Mouse (Mus musculus): Measurements from ENCODE around the gene Unc5a. TPM values are rescaled to one million over a fixed set of nuclear protein-coding genes. Genes with fewer than 3 reads are reported as not detected.
A peak's percentile ranks its signal among the peaks of the same experiment; 100 is the strongest.

Unc5a gene
- polyA plus RNA-seq, 1 experiment from 2014 or later: 15.3 TPM

DNA sequence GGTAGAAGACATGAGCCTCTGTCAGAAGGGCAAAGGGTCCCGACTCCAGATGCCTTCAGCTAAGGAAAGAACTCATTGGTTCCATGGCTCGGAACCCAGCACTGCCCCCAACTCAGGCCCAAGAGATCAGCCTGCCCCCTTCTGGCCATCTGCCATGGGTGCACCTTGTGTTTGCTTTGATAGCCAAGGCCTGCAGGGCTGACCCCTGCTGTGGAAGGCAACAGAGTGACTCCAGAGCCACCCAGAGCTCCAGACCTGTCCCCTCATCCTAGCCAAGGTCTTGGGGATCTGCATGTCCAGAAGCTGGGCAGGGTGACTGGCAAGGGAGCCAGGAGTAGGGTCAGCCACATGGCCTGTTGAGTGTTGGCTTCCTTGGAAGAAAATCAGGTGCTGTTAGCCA is 34.4 kb downstream of the Unc5a start:
- Histone ChIP-seq H3K9ac (no peak overlapping the region), H3K4me3 (replicated peaks; ENCODE audit: low read length) (no peak overlapping the region), H3K4me2 (replicated peaks) (no peak overlapping the region), H3K4me1 (replicated peaks; ENCODE audit: control insufficient read depth, insufficient read depth, low read length) (peaks cover 40% of the 10 kb centered on the region), H3K27me3 (ENCODE audit: control insufficient read depth, insufficient read depth, low read length) (peaks cover 12% of the 10 kb centered on the region; the same call in 1 of the 2 replicates), H3K36me3 (replicated peaks; ENCODE audit: control insufficient read depth, insufficient read depth) (no peaks in the 10 kb centered on the region), H3K27ac (no peak overlapping the region), H3K9me3 (ENCODE audit: control insufficient read depth, low read length) (no peaks in the 10 kb centered on the region)
- WGBS: 78% methylated on average over 2 of the region's 2 CpGs
- DNase-seq (ENCODE audit: low spot score) (no peak), ATAC-seq (ENCODE audit: low FRiP score) (no peak)

DNA sequence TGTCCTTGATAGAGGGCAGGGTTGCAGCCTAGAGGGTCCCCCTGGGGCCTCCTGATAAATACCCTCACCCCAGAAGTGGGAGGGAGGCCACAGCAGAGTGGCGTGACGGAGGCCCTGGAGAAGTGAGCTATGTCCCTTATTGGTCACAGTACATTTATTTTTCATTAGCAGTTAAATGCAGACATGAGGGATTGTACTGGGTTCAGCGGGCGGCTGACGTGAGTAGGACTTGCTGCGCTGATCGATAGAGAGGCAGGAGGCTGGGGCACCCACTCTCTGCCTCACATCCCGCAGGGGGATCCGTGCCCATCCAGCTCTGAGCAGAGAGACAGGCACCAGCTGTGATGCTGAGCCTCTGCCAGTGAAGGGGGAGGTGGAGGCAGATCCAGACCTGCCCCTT is 38.2 kb downstream of the Unc5a start:
- H3K27me3 ChIP-seq (ENCODE audit: control insufficient read depth, insufficient read depth, low read length): peaks cover 6% of the 10 kb centered on the region; the same call in 1 of the 2 replicates
- 31% methylated on average over 9 of the region's 9 CpGs for WGBS
- peaks cover 7% of the 10 kb centered on the region; the same call in 1 of the 2 replicates for H3K36me3 ChIP-seq (replicated peaks; ENCODE audit: control insufficient read depth, insufficient read depth)
- H3K9me3 ChIP-seq (ENCODE audit: control insufficient read depth, low read length): no peaks in the 10 kb centered on the region
- no peak overlapping the region for H3K27ac ChIP-seq
- ATAC-seq (ENCODE audit: low FRiP score): peak; percentile 49; the same call in 1 of the 2 replicates
- peak overlapping the region; percentile 24; the same call in 1 of the 2 replicates for H3K9ac ChIP-seq
- H3K4me1 ChIP-seq (replicated peaks; ENCODE audit: control insufficient read depth, insufficient read depth, low read length): peaks cover 20% of the 10 kb centered on the region
- H3K4me2 ChIP-seq (replicated peaks): no peak overlapping the region
- no peak for DNase-seq (ENCODE audit: low spot score)
- no peak overlapping the region for H3K4me3 ChIP-seq (replicated peaks; ENCODE audit: low read length)

DNA sequence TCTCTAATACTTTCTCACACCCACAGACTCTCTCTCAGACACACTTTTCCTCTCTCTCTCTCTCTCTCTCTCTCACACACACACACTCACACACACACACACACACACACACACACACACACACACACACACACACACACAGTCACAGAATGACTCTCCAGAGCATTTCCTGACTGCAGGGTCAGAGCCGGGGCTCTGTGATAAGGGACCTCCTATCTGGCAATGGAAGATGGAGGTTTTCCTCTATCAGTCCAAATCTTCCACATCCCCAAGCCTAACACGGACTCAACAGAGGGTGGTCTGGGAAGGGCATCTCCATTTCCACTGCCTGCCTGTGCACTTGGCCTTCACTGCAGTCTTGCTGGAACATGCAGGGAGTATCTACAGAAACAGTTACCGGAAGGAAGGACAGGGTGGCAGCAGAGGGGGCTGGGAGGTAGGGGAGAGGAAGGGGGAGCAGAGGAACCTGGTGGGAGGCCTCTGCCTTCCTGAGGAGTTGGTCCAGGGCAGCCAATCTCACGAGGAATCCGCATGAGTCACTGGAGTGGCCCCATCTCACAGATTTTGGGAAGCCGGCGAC is 39.1 kb downstream of the Unc5a start:
- no peak overlapping the region for H3K4me3 ChIP-seq (replicated peaks; ENCODE audit: low read length)
- peaks cover 7% of the 10 kb centered on the region; the same call in 1 of the 2 replicates for H3K36me3 ChIP-seq (replicated peaks; ENCODE audit: control insufficient read depth, insufficient read depth)
- H3K9me3 ChIP-seq (ENCODE audit: control insufficient read depth, low read length): no peaks in the 10 kb centered on the region
- peaks cover 20% of the 10 kb centered on the region for H3K4me1 ChIP-seq (replicated peaks; ENCODE audit: control insufficient read depth, insufficient read depth, low read length)
- DNase-seq (ENCODE audit: low spot score) (no peak), ATAC-seq (ENCODE audit: low FRiP score) (no peak)
- H3K4me2 ChIP-seq (replicated peaks): no peak overlapping the region
- H3K27me3 ChIP-seq (ENCODE audit: control insufficient read depth, insufficient read depth, low read length): 0 out of 2 replicates have a peak, but pooled peaks cover 5% of the 10 kb centered on the region
- no peak overlapping the region for H3K9ac ChIP-seq
- WGBS: 52% methylated on average over 7 of the region's 7 CpGs
- H3K27ac ChIP-seq: no peak overlapping the region

DNA sequence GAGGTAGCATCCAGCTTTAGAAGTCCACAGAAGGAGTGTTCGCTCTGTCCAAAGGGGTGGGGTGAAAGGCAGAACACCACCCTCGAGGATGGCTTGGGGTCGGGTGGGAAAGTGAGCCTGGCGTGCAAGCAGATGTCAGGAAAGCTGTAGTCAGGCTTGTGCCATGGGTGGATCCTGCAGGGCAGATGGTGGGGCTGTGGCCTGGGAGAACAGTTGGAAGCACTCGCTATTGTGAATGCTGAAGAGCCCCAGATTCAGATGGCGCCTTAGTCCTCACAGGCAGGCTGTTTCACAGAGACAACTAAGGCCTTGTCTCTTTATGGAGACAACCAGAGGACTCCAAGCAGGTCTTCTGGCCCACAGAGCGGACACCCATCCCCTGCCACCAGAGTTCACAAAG is 43.0 kb downstream of the Unc5a start:
- ATAC-seq (ENCODE audit: low FRiP score) (no peak), DNase-seq (ENCODE audit: low spot score) (no peak)
- Histone ChIP-seq H3K4me3 (replicated peaks; ENCODE audit: low read length) (no peak overlapping the region), H3K9ac (no peak overlapping the region), H3K36me3 (replicated peaks; ENCODE audit: control insufficient read depth, insufficient read depth) (peaks cover 11% of the 10 kb centered on the region), H3K4me1 (replicated peaks; ENCODE audit: control insufficient read depth, insufficient read depth, low read length) (peaks cover 36% of the 10 kb centered on the region), H3K27me3 (ENCODE audit: control insufficient read depth, insufficient read depth, low read length) (peaks cover 7% of the 10 kb centered on the region; the same call in 1 of the 2 replicates), H3K27ac (no peak overlapping the region), H3K4me2 (replicated peaks) (no peak overlapping the region), H3K9me3 (ENCODE audit: control insufficient read depth, low read length) (no peaks in the 10 kb centered on the region)
- WGBS: 75% methylated on average over 7 of the region's 7 CpGs

DNA sequence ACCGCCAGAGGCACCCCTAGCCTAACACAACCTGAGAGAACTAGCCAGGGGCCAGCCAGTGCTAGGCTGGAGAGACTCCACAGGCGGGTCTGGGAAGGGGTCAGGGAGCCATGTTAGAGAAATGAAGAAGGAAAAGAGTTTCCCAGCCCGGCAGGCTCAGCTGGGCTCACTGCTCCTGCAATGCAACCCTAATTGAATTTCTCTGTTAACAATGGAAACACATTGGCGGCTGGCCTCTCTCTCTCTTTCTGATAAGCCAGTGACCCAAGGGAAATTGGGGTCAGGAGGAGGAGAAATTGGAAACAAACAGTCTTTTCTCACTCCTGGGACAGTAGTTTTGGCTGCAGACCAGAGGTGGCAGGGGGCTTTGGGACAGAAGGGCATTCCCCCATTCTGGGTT is 45.4 kb downstream of the Unc5a start:
- peaks cover 15% of the 10 kb centered on the region for H3K36me3 ChIP-seq (replicated peaks; ENCODE audit: control insufficient read depth, insufficient read depth)
- DNase-seq (ENCODE audit: low spot score) (peak; percentile 58), ATAC-seq (ENCODE audit: low FRiP score) (peak; percentile 1; the same call in 1 of the 2 replicates)
- 5% methylated on average over 4 of the region's 4 CpGs for WGBS
- no peak overlapping the region for H3K9ac ChIP-seq
- no peak overlapping the region for H3K4me3 ChIP-seq (replicated peaks; ENCODE audit: low read length)
- H3K27ac ChIP-seq: peak overlapping the region; percentile 74
- peaks cover 11% of the 10 kb centered on the region; the same call in 1 of the 2 replicates for H3K27me3 ChIP-seq (ENCODE audit: control insufficient read depth, insufficient read depth, low read length)
- no peak overlapping the region for H3K4me2 ChIP-seq (replicated peaks)
- H3K4me1 ChIP-seq (replicated peaks; ENCODE audit: control insufficient read depth, insufficient read depth, low read length): peaks cover 28% of the 10 kb centered on the region
- H3K9me3 ChIP-seq (ENCODE audit: control insufficient read depth, low read length): no peaks in the 10 kb centered on the region

DNA sequence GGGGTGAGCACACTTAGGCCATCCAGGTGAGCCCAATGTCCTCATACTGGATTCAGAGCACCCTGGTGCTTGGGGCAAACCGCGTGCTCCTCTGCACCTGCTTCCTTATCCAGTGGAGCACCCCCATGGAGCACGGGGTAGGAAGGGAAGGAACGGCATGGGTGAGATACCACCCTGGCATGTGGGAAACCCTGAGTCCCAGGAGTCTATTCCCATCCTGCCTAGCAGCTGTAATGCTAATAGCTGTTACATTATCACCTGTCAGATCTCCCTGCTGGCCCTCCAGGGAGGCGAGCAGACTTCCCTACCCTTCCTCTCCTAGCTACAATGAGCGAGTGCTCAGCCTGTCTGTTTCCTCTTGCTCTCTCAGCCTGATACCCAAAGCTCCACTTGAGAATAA is 46.0 kb downstream of the Unc5a start:
- DNase-seq (ENCODE audit: low spot score): no peak
- H3K4me3 ChIP-seq (replicated peaks; ENCODE audit: low read length): no peak overlapping the region
- H3K4me1 ChIP-seq (replicated peaks; ENCODE audit: control insufficient read depth, insufficient read depth, low read length): peaks cover 28% of the 10 kb centered on the region
- no peak overlapping the region for H3K4me2 ChIP-seq (replicated peaks)
- no peaks in the 10 kb centered on the region for H3K9me3 ChIP-seq (ENCODE audit: control insufficient read depth, low read length)
- no peak overlapping the region for H3K9ac ChIP-seq
- peaks cover 15% of the 10 kb centered on the region for H3K36me3 ChIP-seq (replicated peaks; ENCODE audit: control insufficient read depth, insufficient read depth)
- ATAC-seq (ENCODE audit: low FRiP score): 0 out of 2 replicates have a peak, but pooled peaks have one; percentile 18
- peaks cover 13% of the 10 kb centered on the region; the same call in 1 of the 2 replicates for H3K27me3 ChIP-seq (ENCODE audit: control insufficient read depth, insufficient read depth, low read length)
- WGBS: 34% methylated on average over 6 of the region's 6 CpGs
- H3K27ac ChIP-seq: peak overlapping the region; percentile 55

DNA sequence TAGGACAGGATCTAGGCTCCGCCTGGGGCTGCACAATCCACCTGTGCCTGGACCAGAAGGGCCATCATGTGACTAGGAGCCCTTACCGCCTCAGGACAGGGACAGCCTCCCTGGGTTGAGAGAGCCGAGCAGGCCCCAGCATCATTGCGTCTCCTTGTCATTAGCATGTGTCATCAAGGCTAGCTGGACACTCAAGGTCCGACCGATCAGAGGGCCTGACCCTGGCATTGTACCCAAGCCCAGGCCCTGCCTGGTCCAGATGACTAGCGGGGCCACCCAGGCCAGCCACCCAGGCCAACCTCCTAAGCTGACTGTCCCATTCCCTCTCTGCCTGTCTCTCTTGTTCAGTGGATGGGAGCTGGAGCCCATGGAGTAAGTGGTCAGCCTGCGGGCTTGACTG is 48.4 kb downstream of the Unc5a start:
- Histone ChIP-seq H3K4me2 (replicated peaks) (no peak overlapping the region), H3K9ac (no peak overlapping the region), H3K27me3 (ENCODE audit: control insufficient read depth, insufficient read depth, low read length) (peaks cover 13% of the 10 kb centered on the region; the same call in 1 of the 2 replicates), H3K9me3 (ENCODE audit: control insufficient read depth, low read length) (no peaks in the 10 kb centered on the region), H3K27ac (no peak overlapping the region), H3K36me3 (replicated peaks; ENCODE audit: control insufficient read depth, insufficient read depth) (peaks cover 8% of the 10 kb centered on the region), H3K4me3 (replicated peaks; ENCODE audit: low read length) (no peak overlapping the region), H3K4me1 (replicated peaks; ENCODE audit: control insufficient read depth, insufficient read depth, low read length) (peaks cover 28% of the 10 kb centered on the region)
- DNase-seq (ENCODE audit: low spot score) (no peak), ATAC-seq (ENCODE audit: low FRiP score) (no peak)
- 70% methylated on average over 8 of the region's 8 CpGs for WGBS

DNA sequence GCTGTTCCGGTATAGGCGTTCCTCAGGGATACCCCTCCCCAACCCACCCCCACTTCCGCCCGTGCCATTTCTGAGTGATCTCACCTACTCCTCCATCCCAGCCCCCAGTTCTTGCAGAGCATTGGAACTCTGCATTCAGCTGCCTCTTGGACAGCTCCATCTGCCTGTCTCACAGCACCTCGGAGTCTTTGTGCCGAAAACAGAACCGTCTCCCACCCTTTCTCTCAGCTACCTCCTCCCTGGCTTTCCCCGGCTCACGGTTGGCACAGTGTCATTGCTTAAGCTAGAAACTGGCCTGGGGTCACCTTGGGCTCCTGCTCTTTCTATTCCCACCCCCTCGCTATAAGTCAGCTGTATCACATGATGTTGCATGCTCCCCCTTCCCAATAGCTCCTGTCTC is 51.2 kb downstream of the Unc5a start:
- Histone ChIP-seq H3K4me3 (replicated peaks; ENCODE audit: low read length) (no peak overlapping the region), H3K4me2 (replicated peaks) (no peak overlapping the region), H3K4me1 (replicated peaks; ENCODE audit: control insufficient read depth, insufficient read depth, low read length) (peaks cover 9% of the 10 kb centered on the region; the same call in 1 of the 2 replicates), H3K27me3 (ENCODE audit: control insufficient read depth, insufficient read depth, low read length) (peaks cover 13% of the 10 kb centered on the region; the same call in 1 of the 2 replicates), H3K27ac (no peak overlapping the region), H3K36me3 (replicated peaks; ENCODE audit: control insufficient read depth, insufficient read depth) (peaks cover 11% of the 10 kb centered on the region), H3K9me3 (ENCODE audit: control insufficient read depth, low read length) (no peaks in the 10 kb centered on the region), H3K9ac (no peak overlapping the region)
- DNase-seq (ENCODE audit: low spot score) (no peak), ATAC-seq (ENCODE audit: low FRiP score) (no peak)
- WGBS: 83% methylated on average over 10 of the region's 10 CpGs

DNA sequence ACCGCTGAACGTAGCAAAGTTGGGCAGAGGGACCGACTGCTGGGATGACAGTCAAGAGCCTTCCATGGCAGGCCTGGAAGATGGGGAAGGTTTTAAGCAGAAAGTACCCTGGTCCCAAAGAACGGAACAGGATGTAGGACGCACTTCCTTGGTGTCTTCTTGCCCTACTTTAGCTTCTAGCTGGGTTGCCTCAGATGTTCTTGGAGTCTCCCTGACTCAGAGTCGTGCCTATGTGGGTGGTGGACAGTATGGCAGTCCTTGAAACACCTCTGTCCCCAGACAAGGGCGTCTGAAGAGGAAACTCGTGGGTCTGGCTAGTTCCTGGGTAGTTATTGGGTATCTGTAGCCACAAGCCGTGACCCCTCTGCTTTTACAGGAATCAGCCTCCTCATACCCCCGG is 52.9 kb downstream of the Unc5a start:
- Histone ChIP-seq H3K9me3 (ENCODE audit: control insufficient read depth, low read length) (no peaks in the 10 kb centered on the region), H3K4me3 (replicated peaks; ENCODE audit: low read length) (no peak overlapping the region), H3K27ac (no peak overlapping the region), H3K4me1 (replicated peaks; ENCODE audit: control insufficient read depth, insufficient read depth, low read length) (peaks cover 17% of the 10 kb centered on the region), H3K9ac (no peak overlapping the region), H3K36me3 (replicated peaks; ENCODE audit: control insufficient read depth, insufficient read depth) (peaks cover 7% of the 10 kb centered on the region), H3K4me2 (replicated peaks) (no peak overlapping the region), H3K27me3 (ENCODE audit: control insufficient read depth, insufficient read depth, low read length) (0 out of 2 replicates have a peak, but pooled peaks cover 6% of the 10 kb centered on the region)
- no peak for DNase-seq (ENCODE audit: low spot score)
- ATAC-seq (ENCODE audit: low FRiP score): no peak
- WGBS: 90% methylated on average over 10 of the region's 10 CpGs
